ENCODE assay signal across 20 mouse cellular contexts in the genomic region with DNA sequence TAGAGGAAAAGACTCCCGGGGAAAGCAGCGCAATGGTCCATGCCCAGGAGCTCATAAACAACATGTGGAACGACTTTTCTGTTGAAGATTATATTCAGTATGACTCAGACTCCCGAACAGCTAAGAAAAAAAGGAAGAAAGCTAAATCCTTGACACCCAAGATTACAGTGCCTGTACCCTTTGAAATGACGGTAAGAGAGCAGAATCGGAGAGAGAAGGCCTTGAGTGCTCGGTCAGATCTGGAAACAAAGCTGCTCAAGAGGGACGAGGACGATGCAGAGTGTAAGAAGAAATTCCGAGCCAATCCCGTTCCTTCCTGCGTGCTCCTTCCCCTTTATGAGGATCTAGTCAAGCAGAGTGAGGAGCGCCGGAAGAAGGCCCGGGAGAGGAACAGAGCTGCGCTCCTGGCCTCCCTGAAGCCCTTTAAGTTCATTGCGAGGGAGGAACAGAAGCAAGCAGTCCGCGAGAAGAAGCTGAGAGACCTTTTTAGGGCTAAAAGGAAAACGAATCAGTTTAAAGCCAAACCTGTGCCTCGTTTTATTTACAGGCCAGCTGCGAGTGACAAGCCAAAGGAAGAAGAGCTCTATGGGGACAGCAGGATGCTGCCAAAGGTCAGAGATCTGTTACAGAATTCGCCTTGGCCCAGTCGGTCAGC. TPM values are rescaled to one million over a fixed set of nuclear protein-coding genes. Genes with fewer than 3 reads are reported as not detected.
DNase-seq lines count a peak whose midpoint lies in the region; ATAC-seq and TF ChIP-seq lines count a peak whose summit lies in the region.
"Had no signal": no experiment of that assay in that cellular context is flagged by ENCODE, and none has a peak within 500 bp of the region (broad histone marks: within the 10 kb centered on the region; RNA-seq: fewer than 3 reads in every experiment).

No protein-coding gene starts in this region.

- H3K4me2 ChIP-seq in kidney, embryonic 15.5 days: no peak overlapping the region
- no peak overlapping the region for H3K4me2 ChIP-seq in intestine, embryonic 15.5 days (replicated peaks)
- H3K4me2 ChIP-seq: liver, embryonic 11.5 days; neural tube, embryonic 13.5 days had no signal

- peaks cover 4% of the 10 kb centered on the region; the same call in 1 of the 2 replicates for H3K4me1 ChIP-seq in kidney, embryonic 15.5 days
- H3K4me1 ChIP-seq in testis, adult 2 months (ENCODE audit: control insufficient read depth, insufficient read depth, low read length): peaks cover 3% of the 10 kb centered on the region
- no peaks in the 10 kb centered on the region for H3K4me1 ChIP-seq in intestine, embryonic 15.5 days (replicated peaks)
- H3K4me1 ChIP-seq: neural tube, embryonic 13.5 days had no signal

- H3K27ac ChIP-seq in kidney, embryonic 15.5 days: no peak overlapping the region
- H3K27ac ChIP-seq in testis, adult 2 months (ENCODE audit: control insufficient read depth, insufficient read depth, low read depth, low read length): no peak overlapping the region
- H3K27ac ChIP-seq in intestine, embryonic 15.5 days: no peak overlapping the region
- H3K27ac ChIP-seq: limb, embryonic 10.5 days; neural tube, embryonic 13.5 days had no signal

- no peaks in the 10 kb centered on the region for H3K36me3 ChIP-seq in kidney, embryonic 15.5 days
- H3K36me3 ChIP-seq in testis, adult 2 months (ENCODE audit: control insufficient read depth, insufficient read depth, low read length): no peaks in the 10 kb centered on the region; the same call in 1 of the 2 replicates
- no peaks in the 10 kb centered on the region for H3K36me3 ChIP-seq in intestine, embryonic 15.5 days
- H3K36me3 ChIP-seq: limb, embryonic 10.5 days; neural tube, embryonic 13.5 days had no signal

- 52% methylated on average over 24 of the region's 24 CpGs for WGBS in kidney, embryonic 15.5 days
- 74% methylated on average over 24 of the region's 24 CpGs for WGBS in intestine, embryonic 15.5 days

- no peak overlapping the region for H3K9ac ChIP-seq in kidney, embryonic 15.5 days
- H3K9ac ChIP-seq in intestine, embryonic 15.5 days: no peak overlapping the region
- H3K9ac ChIP-seq: neural tube, embryonic 13.5 days had no signal

- no peak for TF ChIP-seq POLR2A in testis, adult 2 months (IDR thresholded peaks at IDR 0.05; ENCODE audit: control insufficient read depth, low read depth, low read length)

- H3K27me3 ChIP-seq in kidney, embryonic 15.5 days: no peaks in the 10 kb centered on the region
- no peaks in the 10 kb centered on the region for H3K27me3 ChIP-seq in testis, adult 2 months (ENCODE audit: control insufficient read depth, insufficient read depth, low read length)
- no peaks in the 10 kb centered on the region for H3K27me3 ChIP-seq in intestine, embryonic 15.5 days (replicated peaks)
- H3K27me3 ChIP-seq: neural tube, embryonic 13.5 days had no signal

- H3K4me3 ChIP-seq in kidney, embryonic 15.5 days (replicated peaks): no peak overlapping the region
- peak overlapping the region; percentile 32 for H3K4me3 ChIP-seq in testis, adult 2 months (ENCODE audit: control insufficient read depth, low read depth, low read length)
- no peak overlapping the region for H3K4me3 ChIP-seq in intestine, embryonic 15.5 days (replicated peaks)
- H3K4me3 ChIP-seq: limb, embryonic 10.5 days; neural tube, embryonic 13.5 days had no signal

- no peaks in the 10 kb centered on the region for H3K9me3 ChIP-seq in kidney, embryonic 15.5 days (replicated peaks)
- no peaks in the 10 kb centered on the region for H3K9me3 ChIP-seq in intestine, embryonic 15.5 days
- H3K9me3 ChIP-seq: limb, embryonic 10.5 days; neural tube, embryonic 13.5 days had no signal

- no peak for TF ChIP-seq CTCF in testis, adult 2 months (IDR thresholded peaks at IDR 0.05; ENCODE audit: control insufficient read depth, insufficient read depth, insufficient replicate concordance, low read depth, low read length)

- no peak for ATAC-seq in kidney, embryonic 15.5 days (replicated peaks; ENCODE audit: low FRiP score)
- ATAC-seq in intestine, embryonic 15.5 days: no peak

- DNase-seq in kidney, adult 11 months: peak; percentile 7
- DNase-seq in testis, postnatal 14 days (ENCODE audit: low spot score): no peak
- DNase-seq in adrenal gland, adult 8-10 months: peak; percentile 35
- peak; percentile 7 for DNase-seq in skeletal muscle tissue, adult 2 months (ENCODE audit: low read depth, low spot score)
- DNase-seq in left cerebral cortex, adult 8-10 months (ENCODE audit: low spot score in 2 of 2): no peak
- DNase-seq: cerebellum, adult 11-12 months; cerebellum, postnatal 36 days; gastrocnemius, postnatal 36 days; layer of hippocampus, postnatal 36 days; lung, adult 2 months; lung, postnatal 36 days; retina, postnatal 1 day; thymus, adult 18-20 months had no signal

RNA-seq across cellular contexts. Expression of gene Fam161a, which starts 12.9 kb away (rescaled TPM):
- 2.4 and 2.8 TPM in 2 replicates for polyA plus RNA-seq in kidney, embryonic 15.5 days (2015; fragmentation: Nextera tagmentation; extraction: Ambion mirVana)
- 75.4 and 75.9 TPM in 2 replicates for polyA plus RNA-seq in testis, adult 2 months (2012; rRNA removed)
- 10 to 100 TPM; 14.8 to 29.9 (median 22.3) TPM for total RNA-seq in adrenal gland, adult 8-10 months (2022)
- 1.5 and 1.8 TPM in 2 replicates for polyA plus RNA-seq in intestine, embryonic 15.5 days (2015; fragmentation: Nextera tagmentation; extraction: Ambion mirVana)
- 1 to 10 TPM; 3.9 to 6.6 (median 5.2) TPM for total RNA-seq in left cerebral cortex, adult 8-10 months (2022)
- polyA plus RNA-seq: small intestine, adult 2 months had no signal

RNA-seq across cellular contexts. Expression of gene Cct4, which starts 29.9 kb away (rescaled TPM):
- 295 and 296 TPM in 2 replicates for polyA plus RNA-seq in kidney, embryonic 15.5 days (2015; fragmentation: Nextera tagmentation; extraction: Ambion mirVana)
- polyA plus RNA-seq in testis, adult 2 months (2012; rRNA removed): 193 and 369 TPM in 2 replicates
- 100 to 1,000 TPM; 129 to 168 (median 144) TPM for total RNA-seq in adrenal gland, adult 8-10 months (2022)
- 256 and 268 TPM in 2 replicates for polyA plus RNA-seq in intestine, embryonic 15.5 days (2015; fragmentation: Nextera tagmentation; extraction: Ambion mirVana)
- 100 to 1,000 TPM in 1 of 4 experiments, 10 to 100 TPM in 3; 89.2 to 103 (median 95.6) TPM for total RNA-seq in left cerebral cortex, adult 8-10 months (2022)

RNA-seq across cellular contexts. Expression of gene Commd1, which starts 38.1 kb away (rescaled TPM):
- polyA plus RNA-seq in kidney, embryonic 15.5 days (2015; fragmentation: Nextera tagmentation; extraction: Ambion mirVana): 382 and 415 TPM in 2 replicates
- 81.6 and 82.8 TPM in 2 replicates for polyA plus RNA-seq in testis, adult 2 months (2012; rRNA removed)
- total RNA-seq in adrenal gland, adult 8-10 months (2022): 10 to 100 TPM; 84.5 to 100.0 (median 90.1) TPM
- 375 and 384 TPM in 2 replicates for polyA plus RNA-seq in intestine, embryonic 15.5 days (2015; fragmentation: Nextera tagmentation; extraction: Ambion mirVana)
- 10 to 100 TPM; 32.2 to 47.5 (median 36.8) TPM for total RNA-seq in left cerebral cortex, adult 8-10 months (2022)

RNA-seq across cellular contexts. Expression of gene Gm28048, which starts 38.4 kb away (rescaled TPM):
- 19.3 and 21.6 TPM in 2 replicates for polyA plus RNA-seq in kidney, embryonic 15.5 days (2015; fragmentation: Nextera tagmentation; extraction: Ambion mirVana)
- 0.91 TPM in 1 of 2 replicates, not detected in the other for polyA plus RNA-seq in testis, adult 2 months (2012; rRNA removed)
- total RNA-seq in adrenal gland, adult 8-10 months (2022): 10 to 100 TPM; 44.3 to 72.0 (median 46.8) TPM
- polyA plus RNA-seq in intestine, embryonic 15.5 days (2015; fragmentation: Nextera tagmentation; extraction: Ambion mirVana): 13.1 and 16.2 TPM in 2 replicates
- total RNA-seq in left cerebral cortex, adult 8-10 months (2022): 10 to 100 TPM; 11.1 to 24.0 (median 16.0) TPM
- polyA plus RNA-seq: lung, adult 2 months; small intestine, adult 2 months had no signal

RNA-seq across cellular contexts. Expression of gene Zrsr1, which starts 48.4 kb away (rescaled TPM):
- polyA plus RNA-seq in kidney, embryonic 15.5 days (2015; fragmentation: Nextera tagmentation; extraction: Ambion mirVana): 3.0 and 3.8 TPM in 2 replicates
- polyA plus RNA-seq in testis, adult 2 months (2012; rRNA removed): 2.1 and 2.6 TPM in 2 replicates
- 10 to 100 TPM; 36.9 to 43.0 (median 39.3) TPM for total RNA-seq in adrenal gland, adult 8-10 months (2022)
- polyA plus RNA-seq in intestine, embryonic 15.5 days (2015; fragmentation: Nextera tagmentation; extraction: Ambion mirVana): 2.4 and 2.9 TPM in 2 replicates
- total RNA-seq in left cerebral cortex, adult 8-10 months (2022): 10 to 100 TPM; 63.0 to 78.1 (median 72.0) TPM

Comparison
In these comparisons a context has a peak if more than half of its experiments do, and no peak if none do; other contexts are left out.
1. DNase-seq: peak in kidney, adult 11 months (single experiment), adrenal gland, adult 8-10 months (single experiment) and skeletal muscle tissue, adult 2 months (single experiment); none in testis, postnatal 14 days (single experiment) and left cerebral cortex, adult 8-10 months (0 of 2).
2. RNA of gene Fam161a, which starts 12.9 kb away (polyA plus RNA-seq): 75.4 to 75.9 TPM in testis, adult 2 months; 2.4 to 2.8 TPM in kidney, embryonic 15.5 days and 1.5 to 1.8 TPM in intestine, embryonic 15.5 days; every median in the first group is over 10 times any median in the second.